Mouse (Mus musculus): ENCODE results near the gene Ufc1. TPM values are rescaled to one million over a fixed set of nuclear protein-coding genes. Genes with fewer than 3 reads are reported as not detected.

Gene Ufc1
- total and polyA plus RNA-seq, 3 experiments = 71.4 to 115 (median 98.4) TPM

GRCm38 (mm10) chr1:171240911-171241310 is 53.9 kb downstream of the Ufc1 start:
- dilution Hi-C loops (cut with MboI; ENCODE audit: extremely low pct_ligation_motif_present, extremely low pct_unique_long_range_greater_than_20kb, low sequenced_read_pairs) (no loop called here), in situ Hi-C loops (cut with MboI; ENCODE audit: low pct_ligation_motif_present, low pct_unique_long_range_greater_than_20kb, low sequenced_read_pairs) (no loop called here)
- H3K9me3 ChIP-seq (replicated peaks; ENCODE audit: low read length) = no peaks in the 10 kb centered on the region
- H3K27me3 ChIP-seq (replicated peaks) = no peaks in the 10 kb centered on the region
- peaks cover 10% of the 10 kb centered on the region for H3K79me2 ChIP-seq (replicated peaks; ENCODE audit: control insufficient read depth, extremely low read depth, insufficient read depth, poor library complexity, severe bottlenecking)
- no peak overlapping the region for H3K27ac ChIP-seq (ENCODE audit: insufficient read depth, low read depth)
- peaks cover 77 to 94% of the 10 kb centered on the region in 2 experiments for H3K36me3 ChIP-seq (replicated peaks in 1 of 2; ENCODE audit: control insufficient read depth in 1 of 2, insufficient read depth in 1 of 2, low read length in 1 of 2)
- no peak overlapping the region for H3K4me3 ChIP-seq (replicated peaks in 1 of 3; ENCODE audit: low read depth in 2 of 3, low read length in 2 of 3, poor library complexity in 1 of 3)
- no peak overlapping the region for H3K9ac ChIP-seq (ENCODE audit: insufficient read depth, low read depth)
- H3K4me2 ChIP-seq (ENCODE audit: insufficient read depth, low read depth, poor library complexity, severe bottlenecking) = no peak overlapping the region
- no peak for TF ChIP-seq ZMIZ1 (IDR thresholded peaks at IDR 0.05; ENCODE audit: low read depth, low read length)
- TF ChIP-seq CHD1 (IDR thresholded peaks at IDR 0.05; ENCODE audit: low read depth, low read length) = no peak
- no peak for TF ChIP-seq JUN (IDR thresholded peaks at IDR 0.05; ENCODE audit: insufficient read depth, low read depth, low read length)
- no peak for TF ChIP-seq USF1 (IDR thresholded peaks at IDR 0.05; ENCODE audit: low read depth, low read length)
- TF ChIP-seq ELF1 (IDR thresholded peaks at IDR 0.05; ENCODE audit: low read depth, low read length) = no peak
- peaks cover 0 to 14% of the 10 kb centered on the region in 2 experiments; a peak in 2 of 4 replicates for H3K4me1 ChIP-seq (ENCODE audit: control insufficient read depth in 1 of 2, insufficient read depth in 2 of 2)
- DNase-seq (ENCODE audit: extremely low read depth) = no peak

- TF ChIP-seq ETS1 (conservative IDR thresholded peaks at IDR 0.05; ENCODE audit: low read depth, low read length) (no peak), MYC (IDR thresholded peaks at IDR 0.05; ENCODE audit: low read depth, low read length) (no peak), PAX5 (IDR thresholded peaks at IDR 0.05; ENCODE audit: low read length) (no peak), ZNF384 (IDR thresholded peaks at IDR 0.05; ENCODE audit: low read depth, low read length) (no peak), EP300 (IDR thresholded peaks at IDR 0.05; ENCODE audit: low read length) (no peak), CHD2 (IDR thresholded peaks at IDR 0.05; ENCODE audit: low read length) (no peak)
- H3K9me3 ChIP-seq (replicated peaks; ENCODE audit: low read length) = no peaks in the 10 kb centered on the region
- in situ Hi-C loops (cut with MboI; ENCODE audit: low pct_ligation_motif_present, low pct_unique_long_range_greater_than_20kb, low sequenced_read_pairs) = no loop called here
- 0 out of 2 replicates have a peak, but pooled peaks cover 4% of the 10 kb centered on the region for H3K79me2 ChIP-seq (replicated peaks; ENCODE audit: control insufficient read depth, extremely low read depth, insufficient read depth, poor library complexity, severe bottlenecking)
- H3K36me3 ChIP-seq (replicated peaks in 1 of 2; ENCODE audit: control insufficient read depth in 1 of 2, insufficient read depth in 1 of 2, low read length in 1 of 2) = peaks cover 84 to 96% of the 10 kb centered on the region in 2 experiments
- dilution Hi-C loops (cut with MboI; ENCODE audit: extremely low pct_ligation_motif_present, extremely low pct_unique_long_range_greater_than_20kb, low sequenced_read_pairs) = no loop called here
- peaks cover 0 to 9% of the 10 kb centered on the region in 2 experiments; a peak in 2 of 4 replicates for H3K4me1 ChIP-seq (ENCODE audit: control insufficient read depth in 1 of 2, insufficient read depth in 2 of 2)
- DNase-seq (ENCODE audit: extremely low read depth) = no peak
- no peak overlapping the region for H3K27ac ChIP-seq (ENCODE audit: insufficient read depth, low read depth)
- no peaks in the 10 kb centered on the region for H3K27me3 ChIP-seq (replicated peaks)
- H3K4me2 ChIP-seq (ENCODE audit: insufficient read depth, low read depth, poor library complexity, severe bottlenecking) = no peak overlapping the region
- H3K4me3 ChIP-seq (replicated peaks in 1 of 3; ENCODE audit: low read depth in 2 of 3, low read length in 2 of 3, poor library complexity in 1 of 3) = no peak overlapping the region
- no peak overlapping the region for H3K9ac ChIP-seq (ENCODE audit: insufficient read depth, low read depth)
Observed at GRCm38 (mm10) chr1:171239992-171240744, 54.7 kb downstream of the Ufc1 start.

Other genes with a start within 250 kb of the Ufc1 start
Only the 20 nearest of the 25 such genes appear.
- gene Mpz, start 144.3 kb downstream of the Ufc1 start, total RNA-seq (2012; rRNA removed) = 0.04 and 0.21 TPM in 2 replicates
- gene Mpz, start 144.3 kb downstream of the Ufc1 start, total RNA-seq (2014; rRNA removed) = not detected in 2 replicates
- gene Mpz, start 144.3 kb downstream of the Ufc1 start, polyA plus RNA-seq (2012; ENCODE audit: insufficient read length, low read depth) = 0.26 and 0.49 TPM in 2 replicates
- gene Pcp4l1, start 98.8 kb downstream of the Ufc1 start, total RNA-seq (2012; rRNA removed) = not detected in 2 replicates
- not detected in 2 replicates for gene Pcp4l1, start 98.8 kb downstream of the Ufc1 start, total RNA-seq (2014; rRNA removed)
- gene Pcp4l1, start 98.8 kb downstream of the Ufc1 start, polyA plus RNA-seq (2012; ENCODE audit: insufficient read length, low read depth) = not detected in 2 replicates
- gene Nr1i3, start 81.1 kb downstream of the Ufc1 start, total RNA-seq (2012; rRNA removed) = 1.2 and 1.6 TPM in 2 replicates
- gene Nr1i3, start 81.1 kb downstream of the Ufc1 start, total RNA-seq (2014; rRNA removed) = not detected in 2 replicates
- 0.10 and 0.23 TPM in 2 replicates for gene Nr1i3, start 81.1 kb downstream of the Ufc1 start, polyA plus RNA-seq (2012; ENCODE audit: insufficient read length, low read depth)
- gene Tomm40l, start 72.5 kb downstream of the Ufc1 start, total RNA-seq (2012; rRNA removed) = 37.1 and 37.6 TPM in 2 replicates
- 34.4 and 36.0 TPM in 2 replicates for gene Tomm40l, start 72.5 kb downstream of the Ufc1 start, total RNA-seq (2014; rRNA removed)
- gene Tomm40l, start 72.5 kb downstream of the Ufc1 start, polyA plus RNA-seq (2012; ENCODE audit: insufficient read length, low read depth) = 24.7 and 32.8 TPM in 2 replicates
- gene Apoa2, start 70.0 kb downstream of the Ufc1 start, total RNA-seq (2012; rRNA removed) = 5.3 and 6.2 TPM in 2 replicates
- gene Apoa2, start 70.0 kb downstream of the Ufc1 start, total RNA-seq (2014; rRNA removed) = 3.0 and 3.7 TPM in 2 replicates
- gene Apoa2, start 70.0 kb downstream of the Ufc1 start, polyA plus RNA-seq (2012; ENCODE audit: insufficient read length, low read depth) = 3.1 and 4.9 TPM in 2 replicates
- 10.1 and 13.6 TPM in 2 replicates for gene Fcer1g, start 60.7 kb downstream of the Ufc1 start, total RNA-seq (2012; rRNA removed)
- gene Fcer1g, start 60.7 kb downstream of the Ufc1 start, total RNA-seq (2014; rRNA removed) = 22.7 and 31.3 TPM in 2 replicates
- gene Fcer1g, start 60.7 kb downstream of the Ufc1 start, polyA plus RNA-seq (2012; ENCODE audit: insufficient read length, low read depth) = 35.6 and 51.2 TPM in 2 replicates
- 0.13 and 0.25 TPM in 2 replicates for gene Adamts4, start 44.6 kb downstream of the Ufc1 start, total RNA-seq (2012; rRNA removed)
- 0.04 and 0.08 TPM in 2 replicates for gene Adamts4, start 44.6 kb downstream of the Ufc1 start, total RNA-seq (2014; rRNA removed)
- gene Adamts4, start 44.6 kb downstream of the Ufc1 start, polyA plus RNA-seq (2012; ENCODE audit: insufficient read length, low read depth) = 0.09 and 0.19 TPM in 2 replicates
- 244 and 265 TPM in 2 replicates for gene Ndufs2, start 43.6 kb downstream of the Ufc1 start, total RNA-seq (2012; rRNA removed)
- gene Ndufs2, start 43.6 kb downstream of the Ufc1 start, total RNA-seq (2014; rRNA removed) = 239 and 242 TPM in 2 replicates
- gene Ndufs2, start 43.6 kb downstream of the Ufc1 start, polyA plus RNA-seq (2012; ENCODE audit: insufficient read length, low read depth) = 242 and 264 TPM in 2 replicates
- 27.4 and 27.8 TPM in 2 replicates for gene B4galt3, start 24.7 kb downstream of the Ufc1 start, total RNA-seq (2012; rRNA removed)
- gene B4galt3, start 24.7 kb downstream of the Ufc1 start, total RNA-seq (2014; rRNA removed) = 18.3 and 19.3 TPM in 2 replicates
- 23.1 TPM in 2 replicates for gene B4galt3, start 24.7 kb downstream of the Ufc1 start, polyA plus RNA-seq (2012; ENCODE audit: insufficient read length, low read depth)
- 12.4 and 13.6 TPM in 2 replicates for gene Ppox, start 13.8 kb downstream of the Ufc1 start, total RNA-seq (2012; rRNA removed)
- 10.5 and 13.7 TPM in 2 replicates for gene Ppox, start 13.8 kb downstream of the Ufc1 start, total RNA-seq (2014; rRNA removed)
- 13.9 and 15.1 TPM in 2 replicates for gene Ppox, start 13.8 kb downstream of the Ufc1 start, polyA plus RNA-seq (2012; ENCODE audit: insufficient read length, low read depth)
- 13.1 and 14.2 TPM in 2 replicates for gene Usp21, start 7.0 kb downstream of the Ufc1 start, total RNA-seq (2012; rRNA removed)
- gene Usp21, start 7.0 kb downstream of the Ufc1 start, total RNA-seq (2014; rRNA removed) = 7.1 and 8.5 TPM in 2 replicates
- gene Usp21, start 7.0 kb downstream of the Ufc1 start, polyA plus RNA-seq (2012; ENCODE audit: insufficient read length, low read depth) = 34.3 and 37.6 TPM in 2 replicates
- 18.7 and 21.5 TPM in 2 replicates for gene Dedd, start 34.1 kb upstream of the Ufc1 start, total RNA-seq (2012; rRNA removed)
- gene Dedd, start 34.1 kb upstream of the Ufc1 start, total RNA-seq (2014; rRNA removed) = 13.1 and 14.5 TPM in 2 replicates
- gene Dedd, start 34.1 kb upstream of the Ufc1 start, polyA plus RNA-seq (2012; ENCODE audit: insufficient read length, low read depth) = 34.5 and 35.8 TPM in 2 replicates
- 40.8 and 41.0 TPM in 2 replicates for gene Nit1, start 50.6 kb upstream of the Ufc1 start, total RNA-seq (2012; rRNA removed)
- 48.6 and 51.4 TPM in 2 replicates for gene Nit1, start 50.6 kb upstream of the Ufc1 start, total RNA-seq (2014; rRNA removed)
- 39.5 and 42.4 TPM in 2 replicates for gene Nit1, start 50.6 kb upstream of the Ufc1 start, polyA plus RNA-seq (2012; ENCODE audit: insufficient read length, low read depth)
- gene Pfdn2, start 50.6 kb upstream of the Ufc1 start, total RNA-seq (2012; rRNA removed) = 25.2 and 28.2 TPM in 2 replicates
- gene Pfdn2, start 50.6 kb upstream of the Ufc1 start, total RNA-seq (2014; rRNA removed) = 32.3 and 33.0 TPM in 2 replicates
- 292 and 408 TPM in 2 replicates for gene Pfdn2, start 50.6 kb upstream of the Ufc1 start, polyA plus RNA-seq (2012; ENCODE audit: insufficient read length, low read depth)
- gene Klhdc9, start 65.8 kb upstream of the Ufc1 start, total RNA-seq (2012; rRNA removed) = 0.08 and 0.13 TPM in 2 replicates
- not detected in 2 replicates for gene Klhdc9, start 65.8 kb upstream of the Ufc1 start, total RNA-seq (2014; rRNA removed)
- gene Klhdc9, start 65.8 kb upstream of the Ufc1 start, polyA plus RNA-seq (2012; ENCODE audit: insufficient read length, low read depth) = not detected in 2 replicates
- 2.1 and 2.7 TPM in 2 replicates for gene Nectin4, start 75.1 kb upstream of the Ufc1 start, total RNA-seq (2012; rRNA removed)
- 0.22 and 0.30 TPM in 2 replicates for gene Nectin4, start 75.1 kb upstream of the Ufc1 start, total RNA-seq (2014; rRNA removed)
- gene Nectin4, start 75.1 kb upstream of the Ufc1 start, polyA plus RNA-seq (2012; ENCODE audit: insufficient read length, low read depth) = 0.49 and 0.52 TPM in 2 replicates
- 70.8 and 81.4 TPM in 2 replicates for gene Arhgap30, start 93.9 kb upstream of the Ufc1 start, total RNA-seq (2012; rRNA removed)
- 52.0 and 55.9 TPM in 2 replicates for gene Arhgap30, start 93.9 kb upstream of the Ufc1 start, total RNA-seq (2014; rRNA removed)
- 78.5 and 85.0 TPM in 2 replicates for gene Arhgap30, start 93.9 kb upstream of the Ufc1 start, polyA plus RNA-seq (2012; ENCODE audit: insufficient read length, low read depth)
- gene Usf1, start 116.3 kb upstream of the Ufc1 start, total RNA-seq (2012; rRNA removed) = 59.4 and 73.7 TPM in 2 replicates
- gene Usf1, start 116.3 kb upstream of the Ufc1 start, total RNA-seq (2014; rRNA removed) = 53.8 and 54.9 TPM in 2 replicates
- 37.4 and 39.5 TPM in 2 replicates for gene Usf1, start 116.3 kb upstream of the Ufc1 start, polyA plus RNA-seq (2012; ENCODE audit: insufficient read length, low read depth)
- 2.5 and 2.6 TPM in 2 replicates for gene Tstd1, start 123.8 kb upstream of the Ufc1 start, total RNA-seq (2012; rRNA removed)
- gene Tstd1, start 123.8 kb upstream of the Ufc1 start, total RNA-seq (2014; rRNA removed) = 1.2 and 1.4 TPM in 2 replicates
- 3.5 and 4.4 TPM in 2 replicates for gene Tstd1, start 123.8 kb upstream of the Ufc1 start, polyA plus RNA-seq (2012; ENCODE audit: insufficient read length, low read depth)
- gene F11r, start 142.5 kb upstream of the Ufc1 start, total RNA-seq (2012; rRNA removed) = 1.6 and 1.8 TPM in 2 replicates
- 0.74 and 1.3 TPM in 2 replicates for gene F11r, start 142.5 kb upstream of the Ufc1 start, total RNA-seq (2014; rRNA removed)
- gene F11r, start 142.5 kb upstream of the Ufc1 start, polyA plus RNA-seq (2012; ENCODE audit: insufficient read length, low read depth) = 1.3 and 1.4 TPM in 2 replicates